Mouse (Mus musculus) ES-E14 (cell line): ENCODE measurements at regions not wholly inside any gene's neighbourhood (a gene's known extent, or its start where the extent isn't known, plus 50 kb on each side); places are given as distances from the start of the nearest gene placed in this dataset.

Experiments
- CHD2 ChIP-seq: IDR thresholded peaks from 2 replicates; pipeline ENCODE4 v1.6.1; 2014; ENCODE audit warnings: mild to moderate bottlenecking, low read depth, low read length, inconsistent platforms
- HCFC1 ChIP-seq: IDR thresholded peaks from 2 replicates; pipeline ENCODE4 v1.6.1; 2012; ENCODE audit warnings: low read length, inconsistent platforms, borderline replicate concordance; ENCODE audit not compliant: insufficient read depth
- MAFK ChIP-seq: IDR thresholded peaks from 2 replicates; pipeline ENCODE4 v1.6.1; 2014; ENCODE audit warnings: mild to moderate bottlenecking, low read depth, low read length, inconsistent platforms; ENCODE audit not compliant: insufficient read depth
- ZNF384 ChIP-seq: IDR thresholded peaks from 2 replicates; pipeline ENCODE4 v1.6.1; 2012; ENCODE audit warnings: low read depth, low read length, inconsistent platforms

- TF ChIP-seq MAFK (no peak), CHD2 (no peak), HCFC1 (no peak), ZNF384 (no peak)
These were observed 82.3 kb upstream of the Ubl3 start for GRCm38 (mm10) chr5:148634919-148635356.
